Mouse (Mus musculus): Measurements from ENCODE around the gene Amotl2.

Gene Amotl2

DNA sequence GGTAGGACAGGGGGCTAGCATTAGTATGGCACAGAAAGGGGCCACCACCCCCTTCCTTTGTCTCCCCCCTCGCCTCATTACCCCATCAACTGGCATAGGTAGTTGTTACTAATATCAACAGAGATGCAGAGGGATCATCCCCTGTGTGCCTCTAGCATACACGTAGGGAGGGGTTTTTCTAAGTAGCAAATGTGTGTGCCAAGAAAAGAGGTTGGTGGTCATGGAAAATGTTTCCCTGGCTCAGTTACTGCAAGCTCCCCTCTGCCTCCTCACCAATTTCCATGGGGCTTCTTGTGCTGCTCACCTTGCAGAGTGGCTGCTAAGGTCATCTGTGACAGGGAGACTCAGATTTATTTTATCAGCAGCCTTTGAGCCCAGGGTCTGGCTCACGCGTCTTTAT is 2.6 kb downstream of the Amotl2 start:
- DNase-seq (ENCODE audit: low spot score), result no peak

DNA sequence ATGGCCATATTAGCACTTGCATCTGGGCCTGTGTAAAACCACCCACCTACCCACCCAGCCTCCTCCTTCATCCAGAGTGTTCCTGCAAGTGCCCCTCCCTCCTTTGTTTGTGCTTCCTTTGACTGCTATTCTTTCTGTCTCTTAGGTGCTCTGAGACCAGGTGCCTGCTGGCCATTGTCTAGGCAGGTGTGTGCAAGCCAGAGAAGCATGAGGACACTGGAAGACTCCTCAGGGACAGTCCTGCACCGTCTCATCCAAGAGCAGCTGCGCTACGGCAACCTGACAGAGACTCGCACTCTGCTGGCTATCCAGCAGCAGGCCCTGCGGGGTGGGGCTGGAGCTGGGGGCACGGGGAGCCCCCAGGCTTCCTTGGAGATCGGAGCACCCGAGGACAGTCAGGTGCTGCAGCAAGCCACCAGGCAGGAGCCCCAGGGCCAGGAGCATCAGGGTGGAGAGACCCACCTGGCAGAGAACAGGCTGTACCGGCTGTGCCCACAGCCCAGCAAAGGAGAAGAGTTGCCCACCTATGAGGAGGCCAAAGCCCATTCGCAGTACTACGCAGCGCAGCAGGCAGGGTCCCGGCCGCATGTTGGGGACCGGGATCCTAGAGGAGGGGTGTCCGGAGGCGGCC is 3.6 kb downstream of the Amotl2 start:
- no peak for DNase-seq (ENCODE audit: low spot score)

DNA sequence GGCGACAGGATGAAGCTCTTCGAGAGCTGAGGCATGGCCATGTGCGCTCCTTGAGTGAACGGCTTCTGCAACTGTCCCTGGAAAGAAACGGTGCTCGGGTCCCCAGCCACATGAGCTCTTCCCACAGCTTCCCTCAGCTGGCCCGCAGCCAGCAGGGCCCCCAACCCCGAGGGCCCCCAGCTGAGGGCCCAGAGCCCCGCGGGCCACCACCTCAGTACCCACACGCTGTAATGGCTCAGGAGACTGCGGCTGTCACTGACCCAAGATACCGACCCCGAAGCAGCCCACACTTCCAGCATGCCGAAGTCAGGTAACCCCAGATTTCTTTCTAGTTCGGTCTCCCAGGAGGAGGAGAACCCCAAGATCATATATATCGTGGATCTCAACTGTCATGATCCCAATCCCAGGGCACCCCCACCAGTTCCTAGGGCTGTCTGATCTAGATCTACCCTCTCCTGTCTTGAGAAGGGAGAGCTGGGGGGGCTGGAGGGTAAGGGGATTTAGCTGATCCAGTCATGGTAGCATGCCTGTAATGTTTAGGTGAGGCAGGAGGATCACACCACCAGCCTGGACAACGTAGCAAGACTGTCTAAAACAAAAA is 4.2 kb downstream of the Amotl2 start:
- no peak for DNase-seq (ENCODE audit: low spot score)

DNA sequence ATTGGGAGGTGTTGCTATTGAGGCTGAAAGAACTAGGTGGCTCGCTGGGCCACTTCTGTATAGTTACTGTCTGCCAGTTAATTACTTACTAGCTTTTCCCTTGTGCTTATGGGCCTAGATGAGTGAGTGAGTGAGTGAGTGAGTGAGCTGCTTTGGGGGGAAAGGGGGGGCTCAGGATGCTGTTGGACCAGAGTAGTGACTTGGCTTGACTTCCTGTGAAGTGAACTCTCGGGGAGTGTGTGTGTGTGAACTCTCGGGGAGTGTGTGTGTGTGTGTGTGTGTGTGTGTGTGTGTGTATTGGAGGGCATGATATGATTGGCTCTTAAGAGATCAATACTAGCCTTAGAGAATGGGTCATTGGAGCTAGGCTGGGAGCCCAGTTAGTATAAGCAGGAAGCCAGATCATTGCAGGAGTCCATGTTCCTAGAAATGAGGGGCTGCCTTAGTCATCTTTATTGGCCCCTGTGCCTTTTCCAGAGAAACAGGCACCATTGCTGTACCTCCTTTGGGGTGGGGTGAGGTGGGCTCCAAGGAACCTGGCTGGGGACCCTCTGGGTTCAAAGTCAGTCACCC is 5.0 kb downstream of the Amotl2 start:
- DNase-seq (ENCODE audit: low spot score), result no peak

DNA sequence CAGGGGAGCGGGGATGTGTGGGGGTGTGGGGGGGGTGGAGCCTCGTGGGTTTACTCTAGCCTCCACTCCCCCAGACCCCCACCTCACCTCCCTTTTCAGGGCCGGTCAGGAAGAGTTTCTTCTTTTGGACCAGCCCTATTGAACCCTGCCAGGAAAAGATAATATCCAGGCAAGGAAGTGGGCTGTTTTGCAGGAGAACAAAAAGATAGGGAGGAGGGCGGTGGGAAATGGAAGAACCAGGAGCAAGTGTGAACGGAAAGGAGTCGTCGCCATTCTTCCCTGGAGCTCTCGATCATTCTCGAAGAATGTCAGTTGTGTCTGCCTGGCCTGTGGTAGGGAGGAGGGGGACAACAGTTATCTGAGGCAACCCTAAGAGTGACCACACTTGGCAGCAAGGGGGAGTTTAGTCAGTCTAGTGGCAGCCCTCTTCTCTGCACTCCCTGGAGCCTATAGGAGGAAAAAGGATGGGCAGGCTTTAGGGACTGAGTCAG is 5.6 kb downstream of the Amotl2 start:
- DNase-seq (ENCODE audit: low spot score), result no peak

DNA sequence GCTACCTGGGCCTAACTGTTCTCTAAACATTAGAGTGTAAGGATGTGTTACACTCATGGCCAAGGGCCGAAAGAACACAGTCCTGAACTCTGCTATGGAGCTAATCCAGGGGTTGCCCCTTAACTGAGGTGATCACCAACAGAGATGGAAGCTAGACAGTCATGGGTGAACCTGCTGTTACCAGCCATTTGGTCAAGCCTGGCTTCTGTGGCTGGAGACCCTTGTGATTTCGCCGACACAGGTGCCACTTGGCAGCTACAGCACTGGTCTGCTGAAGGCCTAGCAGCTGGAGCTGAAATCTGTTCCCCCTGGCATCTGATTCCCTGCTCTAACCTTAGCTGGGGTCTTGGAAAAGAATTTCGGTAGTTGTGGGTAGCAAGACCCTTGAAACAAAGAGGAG is 6.3 kb downstream of the Amotl2 start:
- no peak for DNase-seq (ENCODE audit: low spot score)

DNA sequence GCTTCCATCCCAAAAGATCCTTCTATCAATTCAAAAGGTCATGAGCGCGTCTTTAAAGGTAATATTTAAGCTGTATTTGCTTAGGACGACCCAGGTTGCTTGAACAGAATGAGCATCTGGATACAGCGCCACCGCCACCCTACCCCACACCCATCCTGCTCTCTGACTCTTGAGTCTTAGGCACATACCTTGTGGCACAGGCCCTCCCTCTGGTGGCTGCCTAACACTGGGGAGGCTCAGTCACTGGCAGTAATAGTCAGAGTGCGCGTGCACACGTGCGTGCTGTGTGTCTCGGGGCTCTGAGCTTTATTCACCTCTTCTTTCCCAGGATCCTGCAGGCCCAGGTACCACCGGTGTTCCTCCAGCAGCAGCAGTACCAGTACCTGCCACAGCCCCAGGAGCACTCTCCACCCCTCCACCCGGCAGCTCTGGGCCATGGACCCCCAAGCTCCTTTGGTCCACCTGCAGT is 6.8 kb downstream of the Amotl2 start:
- DNase-seq (ENCODE audit: low spot score), result no peak

DNA sequence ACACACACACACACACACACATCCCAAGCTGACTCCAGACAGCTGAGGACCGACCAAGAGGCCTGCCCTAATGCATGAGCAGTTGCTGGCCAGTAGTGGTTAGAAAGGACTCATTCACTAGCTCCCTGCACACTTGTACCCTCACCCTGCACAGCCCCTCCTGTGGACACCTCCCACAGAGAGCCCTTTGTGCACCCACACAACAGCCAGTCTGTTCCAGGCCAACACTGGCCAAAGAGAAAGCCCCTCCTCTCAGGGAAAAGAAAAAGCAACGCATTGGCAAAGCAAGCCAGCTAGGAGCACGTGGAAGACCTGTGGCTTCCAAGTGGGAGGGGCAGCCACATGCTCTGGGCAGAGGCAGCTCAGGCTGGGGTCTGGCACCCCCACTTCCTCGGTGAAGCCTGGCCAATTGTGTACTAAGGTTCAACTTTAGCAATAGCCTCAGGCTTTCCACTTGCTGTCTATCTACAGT is 7.6 kb downstream of the Amotl2 start:
- peak; percentile 65 for DNase-seq (ENCODE audit: low spot score)

DNA sequence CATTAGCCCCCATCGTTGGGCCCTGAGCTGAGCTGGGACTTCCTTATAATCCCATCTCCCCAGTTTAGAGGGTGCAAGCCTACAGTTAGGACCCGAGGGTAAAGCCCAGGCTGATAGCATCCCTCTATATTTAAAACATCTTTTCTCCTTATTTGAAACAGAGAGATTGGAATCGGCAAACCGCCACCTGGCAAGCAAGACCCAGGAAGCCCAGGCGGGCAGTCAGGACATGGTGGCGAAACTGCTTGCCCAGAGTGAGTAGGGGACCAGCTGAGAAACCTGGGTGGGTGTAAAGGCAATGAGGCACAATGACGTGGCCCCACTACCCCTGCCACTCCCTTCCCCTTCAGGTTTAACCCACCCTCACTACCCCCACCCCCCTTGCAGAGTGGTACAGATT is 8.5 kb downstream of the Amotl2 start:
- DNase-seq (ENCODE audit: low spot score), result no peak

DNA sequence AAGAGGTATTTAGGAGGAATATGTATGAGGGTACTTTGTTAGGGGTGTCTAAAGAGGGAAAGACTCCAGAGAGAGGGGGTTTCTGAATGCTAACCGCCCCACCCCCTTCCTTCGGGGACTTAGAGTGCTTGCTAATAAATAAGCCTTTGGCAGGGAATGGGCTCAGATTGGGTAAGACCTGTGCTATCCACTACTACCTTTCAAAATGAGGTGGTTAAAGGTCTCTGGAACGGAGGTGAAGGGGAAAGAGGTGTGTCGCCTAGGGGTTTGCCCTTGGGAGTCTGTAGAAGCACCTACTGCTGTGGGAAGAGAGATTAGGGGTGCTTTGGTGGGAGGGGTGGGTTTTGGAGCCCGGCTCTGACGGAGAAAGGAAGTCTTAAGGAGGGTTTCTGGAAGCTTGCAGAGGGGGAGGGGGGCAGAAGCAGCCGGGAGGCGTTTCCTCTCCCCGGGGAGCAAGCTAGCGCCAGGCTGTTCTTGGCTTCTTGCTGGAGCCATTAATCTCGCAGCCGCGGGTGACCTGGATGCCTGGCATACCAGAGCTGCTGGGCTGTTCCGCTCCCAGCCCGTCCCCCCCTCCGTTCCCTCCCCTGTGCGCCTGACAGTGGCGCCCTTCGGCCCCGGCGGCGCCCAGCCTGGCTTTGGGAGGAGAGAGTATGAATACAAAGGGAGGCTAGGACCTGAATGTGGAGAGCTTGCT is 9.6 kb downstream of the Amotl2 start:
- DNase-seq (ENCODE audit: low spot score), result peak; percentile 84

DNA sequence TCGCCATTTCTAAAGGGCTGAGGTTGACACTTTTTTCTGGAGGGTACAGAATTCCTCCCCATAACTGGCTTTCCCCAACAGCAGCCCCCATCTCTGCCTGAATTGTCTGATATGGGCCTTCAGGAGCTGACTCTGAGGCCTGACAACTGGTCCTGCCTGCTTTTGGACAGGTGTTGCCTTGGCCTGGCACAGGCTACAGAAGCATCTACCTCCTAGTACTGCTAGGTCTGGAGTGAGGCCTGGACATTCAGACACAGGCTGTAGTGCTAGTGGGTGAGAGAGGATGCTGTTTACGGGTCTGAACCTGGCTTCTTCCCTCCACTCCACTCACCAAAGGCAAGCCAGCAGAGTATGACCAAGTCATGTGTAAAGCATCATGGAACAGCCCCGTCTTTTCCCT is 10.3 kb downstream of the Amotl2 start:
- no peak for DNase-seq (ENCODE audit: low spot score)

DNA sequence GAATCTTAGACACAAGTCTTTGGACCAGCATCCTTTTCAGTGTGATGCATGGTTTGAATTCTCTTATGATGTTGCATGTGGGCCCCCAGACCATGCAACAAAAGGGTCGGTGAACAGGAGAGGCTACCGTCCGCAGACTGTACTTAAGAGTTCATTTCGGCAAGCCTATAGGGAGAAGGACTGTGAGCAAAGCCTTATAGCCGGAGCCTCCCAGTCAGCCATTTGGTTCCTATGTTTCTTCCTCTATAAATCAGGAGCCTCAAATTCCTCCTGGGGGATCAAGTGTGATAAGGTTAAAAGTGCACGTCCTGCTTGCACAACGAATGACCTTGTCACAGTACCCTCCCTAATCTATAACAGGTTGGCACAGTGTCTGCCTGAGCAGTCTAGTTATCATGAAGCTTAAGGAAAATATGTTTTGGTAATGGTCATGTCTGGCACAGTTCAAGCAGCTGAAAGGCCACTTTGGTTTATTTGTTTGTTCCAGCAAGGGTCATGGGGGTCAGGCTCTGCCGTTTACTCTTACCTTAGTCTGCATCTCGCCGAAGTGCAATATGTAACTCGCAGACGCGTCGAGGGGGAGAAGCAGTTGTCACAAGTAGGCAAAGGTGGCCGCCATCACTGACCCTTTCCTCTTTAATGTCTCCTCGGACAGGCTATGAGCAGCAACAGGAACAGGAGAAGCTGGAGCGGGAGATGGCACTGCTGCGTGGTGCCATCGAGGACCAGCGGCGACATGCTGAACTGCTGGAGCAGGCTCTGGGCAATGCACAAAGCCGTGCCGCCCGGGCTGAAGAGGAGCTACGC is 11.4 kb downstream of the Amotl2 start:
- DNase-seq (ENCODE audit: low spot score), result no peak

DNA sequence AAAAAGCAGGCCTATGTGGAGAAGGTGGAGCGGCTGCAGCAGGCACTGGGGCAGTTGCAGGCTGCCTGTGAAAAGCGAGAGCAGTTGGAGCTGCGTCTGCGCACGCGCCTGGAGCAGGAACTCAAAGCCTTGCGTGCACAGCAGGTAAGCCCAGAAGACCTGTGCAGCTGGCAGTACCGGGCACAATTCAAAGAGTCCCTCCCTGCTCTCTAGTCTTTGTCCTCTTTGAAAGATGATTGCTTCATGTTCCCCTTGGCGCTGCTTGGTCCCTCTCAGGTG is 11.9 kb downstream of the Amotl2 start:
- no peak for DNase-seq (ENCODE audit: low spot score)

DNA sequence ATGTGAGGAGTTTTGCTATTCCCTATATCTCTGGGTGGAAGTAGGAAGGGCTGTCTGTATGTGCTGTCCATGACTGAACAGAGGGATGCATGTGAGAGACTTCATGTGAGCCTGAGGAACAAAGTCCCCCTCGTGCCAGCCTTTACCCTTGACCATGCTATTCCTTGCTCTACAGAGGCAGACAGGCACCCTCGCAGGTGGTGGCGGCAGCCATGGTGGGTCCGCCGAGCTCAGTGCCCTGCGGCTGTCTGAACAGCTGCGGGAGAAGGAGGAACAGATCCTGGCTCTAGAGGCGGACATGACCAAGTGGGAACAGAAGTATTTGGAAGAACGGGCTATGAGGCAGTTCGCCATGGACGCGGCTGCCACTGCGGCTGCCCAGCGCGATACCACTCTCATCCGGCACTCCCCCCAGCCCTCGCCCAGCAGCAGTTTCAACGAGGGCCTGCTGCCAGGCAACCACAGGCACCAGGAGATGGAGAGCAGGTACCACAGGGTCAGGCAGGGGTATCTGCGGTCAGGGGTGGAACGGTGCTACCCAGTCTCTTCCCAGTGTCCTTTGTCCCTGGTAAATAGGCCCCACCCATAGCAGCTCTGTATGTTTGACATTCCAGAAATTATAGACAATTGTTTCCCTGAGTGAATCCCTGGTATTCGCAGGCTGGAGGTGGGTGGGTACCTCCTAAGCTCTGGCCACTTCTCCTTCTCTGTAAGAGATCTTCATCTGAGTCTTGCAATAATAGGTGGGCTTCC is 12.8 kb downstream of the Amotl2 start:
- no peak for DNase-seq (ENCODE audit: low spot score)

DNA sequence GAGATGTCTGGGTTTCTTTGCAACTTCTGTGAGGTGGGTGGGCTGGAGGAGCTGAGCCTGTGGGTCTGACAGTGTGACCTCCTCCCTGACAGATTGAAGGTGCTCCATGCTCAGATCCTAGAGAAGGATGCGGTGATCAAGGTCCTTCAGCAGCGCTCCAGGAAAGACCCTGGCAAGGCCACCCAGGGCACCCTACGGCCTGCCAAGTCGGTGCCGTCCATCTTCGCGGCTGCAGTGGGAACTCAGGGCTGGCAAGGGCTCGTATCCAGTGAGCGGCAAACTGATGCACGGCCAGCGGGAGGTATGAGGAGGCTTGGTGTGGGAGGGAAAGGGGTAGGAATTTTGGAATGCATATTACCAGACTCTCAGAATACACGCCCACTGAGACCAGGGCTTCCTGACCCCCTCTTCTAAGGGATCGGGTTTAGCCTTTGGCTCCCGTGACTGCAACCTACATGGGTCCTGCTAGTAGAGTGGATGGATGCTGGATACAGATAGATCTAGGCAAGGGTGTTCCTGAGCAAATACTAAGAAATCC is 13.5 kb downstream of the Amotl2 start:
- no peak for DNase-seq (ENCODE audit: low spot score)

DNA sequence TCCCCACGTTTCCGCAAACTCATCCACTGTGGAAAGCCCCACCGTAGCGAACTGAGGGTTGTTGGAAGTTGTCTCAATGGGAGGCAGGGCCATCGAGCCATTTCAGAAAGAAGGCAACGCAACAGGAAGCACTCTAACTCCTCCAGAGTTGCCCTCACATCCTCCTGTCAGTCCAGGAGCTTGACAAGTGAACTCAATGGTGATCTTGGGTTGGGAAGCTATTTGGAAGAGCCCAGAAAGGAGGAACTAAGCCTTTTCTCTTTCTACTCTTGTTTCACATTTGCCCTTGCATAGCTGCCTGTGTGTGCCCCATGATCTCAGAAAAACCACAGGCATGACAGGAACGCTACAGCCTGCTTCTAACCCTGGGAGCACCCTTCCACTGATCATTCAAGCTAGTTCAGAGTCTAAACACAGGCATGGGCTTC is 14.6 kb downstream of the Amotl2 start:
- no peak for DNase-seq (ENCODE audit: low spot score)

DNA sequence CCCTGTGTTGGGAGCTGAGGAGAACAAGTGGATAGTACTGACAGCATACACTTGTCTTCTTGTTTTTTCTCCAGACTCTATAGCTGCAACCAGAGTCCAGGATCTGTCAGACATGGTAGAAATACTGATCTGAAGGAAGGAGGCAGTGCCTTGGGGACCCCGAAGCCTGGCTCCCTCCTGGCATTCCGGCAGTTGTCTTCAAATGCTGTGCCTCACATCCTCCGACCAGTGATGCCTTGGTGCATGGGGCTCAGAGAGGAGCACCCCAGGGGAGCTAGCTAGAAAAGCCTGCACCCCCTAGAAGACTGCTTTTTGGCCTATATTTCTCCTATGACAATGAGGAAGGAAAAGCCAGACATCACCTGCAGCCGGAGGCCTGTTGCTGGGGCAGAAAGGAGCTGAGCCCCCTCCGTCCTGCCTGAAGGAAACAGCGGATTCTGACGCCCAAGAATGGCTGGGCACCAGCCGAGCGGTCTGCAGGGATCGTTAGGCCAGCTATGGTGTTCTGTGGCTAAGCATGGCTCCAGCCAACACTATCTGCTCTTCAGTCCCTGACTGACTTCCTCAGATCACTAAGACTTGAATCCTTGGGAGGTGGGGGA is 15.2 kb downstream of the Amotl2 start:
- DNase-seq (ENCODE audit: low spot score), result no peak

DNA sequence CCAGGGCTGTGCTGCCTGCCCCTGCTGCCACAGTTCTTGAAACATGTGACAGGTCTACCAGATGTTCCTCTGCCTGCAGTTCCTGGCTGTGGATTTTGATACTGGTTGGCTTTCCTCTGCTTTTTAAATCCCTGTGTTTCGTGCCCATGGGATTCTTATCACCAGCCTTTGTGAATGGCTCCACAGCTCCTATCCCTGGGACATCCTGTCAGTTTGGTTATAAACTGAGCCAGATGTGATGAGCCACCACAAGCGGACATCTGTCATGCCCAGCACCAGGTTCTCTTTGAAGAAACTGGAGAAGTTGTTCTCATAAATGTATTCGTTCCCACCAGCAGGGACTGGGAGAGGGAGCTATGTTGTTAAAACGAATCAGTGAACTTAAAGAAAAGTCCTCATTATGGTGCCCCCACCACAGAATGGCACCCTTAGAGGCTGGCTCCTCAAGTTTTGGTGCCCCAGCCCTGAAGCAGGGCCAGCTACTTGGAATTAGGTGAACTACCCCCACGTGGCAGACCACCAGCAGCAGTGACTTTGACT is 15.9 kb downstream of the Amotl2 start:
- DNase-seq (ENCODE audit: low spot score), result no peak

DNA sequence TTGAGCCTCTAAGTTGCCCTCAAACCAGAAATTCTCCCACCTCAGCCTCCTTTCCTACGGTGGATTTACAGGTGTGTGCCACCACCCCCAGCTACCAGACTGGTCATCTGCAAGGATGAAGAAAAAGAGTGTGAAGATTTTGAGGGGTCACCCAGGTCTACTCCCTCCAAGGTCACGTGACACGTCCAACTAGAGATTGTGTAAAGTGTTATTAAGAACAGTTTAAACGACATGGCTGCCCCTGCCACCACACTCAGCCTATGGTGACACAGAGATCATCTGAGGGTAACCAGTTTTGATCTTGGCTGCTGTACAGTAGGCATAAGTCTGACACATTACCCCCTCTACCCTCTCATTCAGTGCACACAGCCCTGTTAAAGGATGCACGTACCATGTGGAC is 17.0 kb downstream of the Amotl2 start:
- DNase-seq (ENCODE audit: low spot score), result no peak

DNA sequence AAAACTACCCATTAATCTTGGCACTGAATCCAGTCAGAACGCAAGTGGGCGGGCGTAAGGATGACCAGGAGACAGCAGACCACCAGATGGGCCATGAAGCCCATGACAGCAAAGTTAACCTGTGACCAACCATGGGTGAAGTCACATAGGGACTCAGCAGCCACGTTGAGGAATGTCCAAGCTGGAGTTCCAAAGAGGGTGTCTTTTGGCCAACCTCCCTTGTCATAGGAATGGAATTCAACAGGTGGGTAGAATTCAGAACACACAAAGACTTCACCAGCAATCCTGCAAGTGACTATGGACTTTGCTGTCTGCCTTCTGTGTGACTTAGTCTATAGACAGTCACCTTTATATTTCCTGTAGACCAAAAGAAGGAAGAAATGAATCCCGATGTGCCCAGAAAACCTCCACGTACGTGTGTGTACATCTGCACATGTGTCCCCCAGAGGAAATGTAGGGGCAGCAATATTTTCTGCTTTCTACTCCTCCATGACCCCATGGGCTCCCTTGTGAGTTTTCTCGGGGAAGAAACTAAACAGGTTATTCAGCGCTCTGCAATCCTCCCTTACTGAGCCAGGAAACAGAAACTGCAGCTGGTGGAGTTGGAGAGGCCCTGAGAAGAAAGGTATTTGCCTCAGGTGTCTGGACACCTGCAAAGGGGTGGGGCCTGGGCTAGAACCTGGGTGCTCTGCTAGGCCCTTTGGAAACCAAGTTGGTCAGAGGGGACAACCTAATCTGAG is 17.7 kb downstream of the Amotl2 start:
- no peak for DNase-seq (ENCODE audit: low spot score)

Measured in ovary, adult 18-20 months (tissue).